Mouse (Mus musculus) liver, adult (tissue): ENCODE measurements around the gene Slc8a2.

Experiments used
- GATA4 ChIP-seq: IDR thresholded peaks from 2 replicates; pipeline ENCODE4 v1.6.1; 2014; ENCODE audit warnings: mild to moderate bottlenecking, low read length; ENCODE audit not compliant: insufficient replicate concordance

Gene Slc8a2

DNA sequence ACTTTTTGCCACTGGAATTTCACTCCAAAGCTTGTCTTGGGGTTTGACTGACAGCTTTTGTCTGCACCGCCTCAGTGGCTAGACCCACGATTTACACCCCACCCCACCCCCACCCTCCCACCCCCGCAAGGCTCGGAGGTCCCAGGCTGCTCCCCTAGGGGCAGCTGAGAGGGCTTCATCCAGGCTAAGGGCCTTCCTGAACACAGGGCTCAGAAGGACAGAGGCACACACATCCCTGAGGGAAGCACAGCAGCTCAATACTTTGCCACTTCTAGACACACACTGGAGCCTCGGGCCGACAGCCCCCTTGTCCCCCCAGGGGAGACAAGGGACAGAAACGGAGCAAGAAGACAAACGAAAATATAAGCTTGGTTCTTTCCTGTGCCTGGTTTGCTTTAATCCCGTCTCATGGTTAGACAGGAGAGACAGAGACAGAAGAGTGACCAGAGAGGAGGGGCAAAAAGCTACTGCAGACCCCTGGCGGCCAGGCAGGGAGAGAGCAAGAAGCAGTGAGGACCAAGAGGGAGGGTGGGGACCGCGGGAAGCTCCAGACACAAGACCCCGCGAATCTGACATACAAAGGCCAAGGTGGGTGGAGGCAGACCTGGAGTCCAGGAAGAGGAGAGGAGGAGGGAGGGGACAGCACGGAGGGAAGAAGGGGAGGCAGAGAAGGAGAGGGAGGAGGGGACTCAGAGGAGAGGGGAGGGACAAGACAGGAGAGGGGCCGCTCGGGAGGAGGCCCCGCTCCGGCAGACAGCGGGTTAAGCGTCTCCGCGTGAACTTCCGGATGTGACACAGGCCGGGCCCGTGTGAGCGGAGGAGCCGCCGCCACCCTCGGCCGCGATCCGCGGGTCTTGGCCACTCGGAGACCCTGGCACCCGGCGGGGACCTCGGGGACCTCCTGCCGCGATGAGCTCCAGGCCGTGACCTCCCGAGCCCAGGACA lies 45.2 kb downstream of the Slc8a2 start, which contains the start of gene Meis3:
Gene Meis3, plus strand, starts transcription at position 494 of the 945 bp plus-strand sequence.
- TF ChIP-seq GATA4: no peak

DNA sequence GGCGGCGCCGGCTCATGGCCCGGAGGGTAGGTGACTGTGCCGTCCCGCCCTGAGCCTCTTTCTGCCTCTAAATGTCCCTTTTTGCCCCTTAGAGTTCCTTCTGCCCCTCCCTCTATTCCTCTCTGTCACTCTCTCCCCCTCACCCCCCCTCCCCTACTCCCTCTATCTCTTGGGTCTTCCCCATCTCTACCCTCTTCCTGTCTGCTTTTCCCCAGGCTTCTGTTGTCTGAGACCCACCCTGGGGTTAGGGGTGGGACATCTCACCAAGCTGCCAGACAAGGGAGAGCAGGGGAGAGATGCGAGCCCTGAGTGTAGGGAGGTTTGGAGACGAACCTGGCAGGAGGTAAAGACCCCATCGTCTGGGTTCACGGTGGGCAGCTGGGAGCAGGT lies 45.9 kb downstream of the Slc8a2 start:
- no peak for TF ChIP-seq GATA4

- TF ChIP-seq GATA4: no peak
These were observed 48.5 kb downstream of the Slc8a2 start for GRCm38 (mm10) chr7:16178114-16178513.

- TF ChIP-seq GATA4: no peak
These were observed 54.0 kb downstream of the Slc8a2 start for GRCm38 (mm10) chr7:16183663-16184062.

- TF ChIP-seq GATA4: no peak
These were observed 57.9 kb downstream of the Slc8a2 start for GRCm38 (mm10) chr7:16187494-16187893.

GRCm38 (mm10) chr7:16192315-16192714 lies 62.7 kb downstream of the Slc8a2 start:
- TF ChIP-seq GATA4: no peak

DNA sequence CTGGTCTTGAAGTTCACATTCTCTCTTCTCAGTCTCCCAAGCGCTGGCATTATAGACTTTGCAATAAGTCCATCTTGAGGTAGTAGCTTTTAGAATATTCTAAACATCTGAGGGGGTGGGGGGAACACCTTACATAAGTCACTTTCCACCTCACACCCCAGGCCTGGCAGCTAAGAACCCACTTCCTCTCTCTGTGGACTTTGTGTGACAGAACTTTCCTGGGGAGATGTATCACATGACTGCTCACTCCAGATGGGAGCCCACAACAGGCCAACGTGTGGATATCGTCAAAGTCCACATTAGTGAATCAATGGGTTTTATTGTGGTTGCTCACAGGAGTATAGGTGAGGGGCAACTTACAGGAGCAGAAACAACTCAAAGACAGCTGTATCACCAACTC lies 64.1 kb downstream of the Slc8a2 start:
- no peak for TF ChIP-seq GATA4

GRCm38 (mm10) chr7:16196616-16197015 lies 67.0 kb downstream of the Slc8a2 start:
- no peak for TF ChIP-seq GATA4

GRCm38 (mm10) chr7:16197166-16197565 lies 67.5 kb downstream of the Slc8a2 start:
- TF ChIP-seq GATA4: no peak

DNA sequence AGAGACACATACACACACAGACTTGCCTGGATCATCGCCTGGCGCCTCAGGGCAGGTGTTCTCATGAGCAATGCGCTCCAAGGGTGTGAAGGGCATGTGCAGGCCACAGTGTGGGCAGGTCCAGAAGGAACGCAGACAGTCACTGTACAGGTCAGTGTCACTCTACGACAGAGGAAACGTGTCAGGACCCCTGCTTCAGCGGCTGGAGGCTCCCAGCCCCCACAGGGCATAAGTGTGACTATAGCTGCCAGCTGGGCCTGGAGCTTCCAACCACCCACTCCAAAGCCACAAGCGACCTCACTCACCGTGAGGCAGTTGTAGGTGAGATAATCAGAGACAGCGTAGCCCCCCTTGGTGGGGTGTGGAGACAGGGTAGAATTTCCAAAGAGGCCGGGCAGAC lies 68.9 kb downstream of the Slc8a2 start:
- no peak for TF ChIP-seq GATA4

GRCm38 (mm10) chr7:16201136-16201535 lies 71.5 kb downstream of the Slc8a2 start:
- no peak for TF ChIP-seq GATA4

DNA sequence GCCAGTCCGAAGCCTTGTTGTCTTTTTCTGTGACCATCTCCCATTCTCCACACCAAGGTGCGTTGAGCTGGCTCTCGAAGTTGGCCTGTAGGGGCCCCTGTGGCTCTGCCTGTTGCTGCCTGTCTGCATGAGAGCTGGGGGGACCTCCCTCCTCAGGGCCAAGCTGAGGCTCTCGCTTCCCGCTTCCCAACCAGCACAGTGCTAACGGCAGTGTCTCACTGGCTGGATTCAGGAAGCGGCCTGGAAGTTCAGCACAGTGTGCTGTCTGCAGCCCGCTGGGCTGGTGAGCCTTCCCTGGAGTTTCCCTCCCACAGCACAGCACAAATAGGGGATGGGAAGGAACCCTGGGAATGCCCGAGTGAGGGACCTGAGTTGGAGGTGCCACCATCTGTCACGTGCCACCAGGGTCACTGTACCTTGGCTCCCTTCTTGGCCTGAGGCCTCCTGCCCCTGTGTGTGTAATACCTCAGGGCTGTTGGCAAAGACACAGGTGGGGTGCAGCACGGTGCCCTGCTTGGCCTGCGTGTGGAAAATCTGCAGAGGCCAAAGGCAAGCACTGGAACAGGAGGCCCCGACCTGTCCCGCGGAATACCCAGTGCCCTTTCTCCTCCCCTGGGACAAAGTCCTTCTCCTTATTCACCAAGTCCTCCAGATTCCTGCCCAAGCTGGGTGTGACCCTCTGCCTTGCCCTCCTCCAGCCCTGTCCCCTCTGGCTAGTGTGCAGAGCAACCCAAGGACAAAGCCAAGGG lies 73.3 kb downstream of the Slc8a2 start:
- no peak for TF ChIP-seq GATA4

- no peak for TF ChIP-seq GATA4
These were observed 73.9 kb downstream of the Slc8a2 start for GRCm38 (mm10) chr7:16203505-16203903.

DNA sequence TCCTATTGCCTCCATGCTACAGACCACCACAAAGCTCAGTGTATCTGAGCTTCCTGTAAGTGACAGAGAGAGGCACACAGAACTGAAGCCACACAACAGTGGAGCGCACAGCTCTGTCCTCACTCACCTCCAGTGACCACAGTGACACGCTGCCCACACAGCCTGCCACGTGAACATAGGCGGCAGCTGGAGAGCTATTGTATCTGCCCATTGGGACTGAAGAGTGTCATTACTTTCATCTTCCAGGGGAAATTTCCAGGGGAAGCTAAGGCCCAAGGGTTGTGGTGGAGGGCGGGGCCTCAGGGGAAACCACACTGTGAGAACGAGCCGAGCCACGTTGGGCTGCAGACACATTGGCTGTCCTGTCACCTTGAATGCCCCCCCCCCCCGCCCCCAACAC lies 75.2 kb downstream of the Slc8a2 start:
- no peak for TF ChIP-seq GATA4

GRCm38 (mm10) chr7:16207076-16207475 lies 77.5 kb downstream of the Slc8a2 start:
- no peak for TF ChIP-seq GATA4

- no peak for TF ChIP-seq GATA4
These were observed 77.9 kb downstream of the Slc8a2 start for GRCm38 (mm10) chr7:16207496-16207895.
